Mouse (Mus musculus): Measurements from ENCODE around the gene Rnf187. TPM values are rescaled to one million over a fixed set of nuclear protein-coding genes. Genes with fewer than 3 reads are reported as not detected.

Rnf187 gene
- total RNA-seq, 2 experiments from 2014 or later: 88.8 to 90.3 TPM

- no peak for DNase-seq (ENCODE audit: low spot score)
Measured at GRCm38 (mm10) chr11:58947798-58948528, 9.2 kb upstream of the Rnf187 start.

DNA sequence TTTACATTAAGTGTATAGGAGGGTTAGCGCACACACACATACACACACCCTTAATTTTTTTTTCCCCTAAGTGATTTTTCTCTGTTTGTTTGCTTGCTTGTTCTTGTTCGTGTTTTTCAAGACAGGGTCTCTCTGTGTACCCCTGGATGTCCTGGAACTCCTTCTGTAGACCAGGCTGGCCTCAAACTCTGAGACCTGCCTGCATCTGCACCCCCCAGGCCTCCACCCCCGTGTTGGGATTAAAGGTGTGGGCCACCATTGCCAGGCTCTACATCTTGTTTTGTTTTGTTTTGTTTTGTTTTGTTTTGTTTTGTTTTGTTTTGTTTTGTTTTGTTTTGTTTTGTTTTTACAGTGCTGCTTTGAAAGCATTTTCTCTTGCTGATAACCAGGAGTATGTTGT lies 8.6 kb upstream of the Rnf187 start:
- DNase-seq (ENCODE audit: low spot score): no peak

DNA sequence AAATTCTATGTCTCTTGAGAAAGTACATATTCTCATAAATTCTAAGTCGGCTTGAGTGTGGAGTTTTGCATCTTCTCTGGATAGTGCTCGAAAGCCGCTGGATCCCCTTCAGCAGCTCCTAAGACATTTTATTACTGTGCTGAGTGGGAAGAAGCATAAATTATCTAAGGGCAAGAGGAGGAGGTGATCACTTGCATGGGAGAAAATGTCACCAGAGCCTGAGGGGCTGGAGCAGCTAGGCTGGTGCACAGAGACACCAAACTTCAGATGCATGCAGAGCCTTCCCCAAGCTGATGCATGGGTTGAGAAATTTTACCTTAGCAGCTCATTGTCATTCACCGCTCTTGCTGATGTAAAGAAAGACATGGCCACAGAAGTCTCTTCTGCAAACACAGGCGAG lies 5.4 kb upstream of the Rnf187 start:
- no peak for DNase-seq (ENCODE audit: low spot score)

DNA sequence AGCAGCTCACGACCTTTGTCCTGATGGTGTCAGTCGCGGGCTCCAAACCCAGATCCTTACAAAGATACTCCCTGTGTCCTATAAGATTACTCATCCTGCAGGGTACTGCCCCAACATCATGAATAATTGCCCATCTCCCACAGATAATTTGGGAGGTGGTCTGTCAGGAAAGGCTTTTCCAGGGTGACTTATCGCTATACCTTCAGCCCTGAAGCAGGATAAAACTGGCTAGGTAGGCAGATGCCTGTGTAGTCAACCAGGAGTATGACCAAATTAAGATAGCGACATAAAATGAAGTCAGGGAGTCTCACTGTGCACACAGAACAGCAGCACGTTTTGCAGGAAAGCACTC lies 348 bp upstream of the Rnf187 start:
- DNase-seq (ENCODE audit: low spot score): no peak

DNA sequence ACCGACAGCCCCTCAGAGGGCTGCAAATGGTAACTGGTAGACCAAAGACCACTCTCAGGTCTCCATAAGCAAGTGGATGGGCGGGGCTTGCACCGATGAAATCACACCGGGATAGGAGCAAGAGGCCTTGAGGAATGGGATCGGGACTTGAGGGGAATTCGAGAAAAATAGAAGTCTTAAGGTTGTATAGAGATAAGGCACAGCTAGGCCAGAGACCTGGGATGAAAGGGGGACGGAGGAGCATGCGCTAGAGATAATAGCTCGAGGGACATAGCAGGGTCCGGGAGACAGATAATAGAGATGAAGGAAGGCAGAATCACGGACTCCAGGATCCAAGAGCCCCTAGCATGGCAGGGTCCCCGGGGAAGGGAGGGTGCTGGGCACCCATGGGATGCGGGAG lies 807 bp downstream of the Rnf187 start:
- DNase-seq (ENCODE audit: low spot score): no peak

- DNase-seq (ENCODE audit: low spot score): no peak
Measured at GRCm38 (mm10) chr11:58931576-58931975, 7.1 kb downstream of the Rnf187 start.

DNA sequence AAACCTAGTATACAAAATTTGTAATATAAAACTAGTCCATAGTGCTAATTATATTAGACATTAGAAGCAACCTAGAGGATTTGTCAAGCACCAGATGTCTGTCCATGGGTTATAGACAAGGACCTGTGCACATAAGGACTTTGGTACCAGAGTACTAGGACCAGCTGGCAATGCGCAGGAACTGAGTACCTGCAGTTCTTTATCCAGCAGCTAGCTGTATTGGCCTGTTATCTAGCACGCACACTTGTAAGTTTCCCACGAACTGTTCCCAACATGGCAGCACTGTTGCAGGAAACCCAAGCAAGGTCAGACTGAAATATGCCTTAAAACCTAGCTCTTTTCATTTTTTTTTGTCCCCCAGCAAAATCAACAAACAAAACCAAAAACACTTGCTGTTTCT lies 8.5 kb downstream of the Rnf187 start:
- DNase-seq (ENCODE audit: low spot score): no peak

DNA sequence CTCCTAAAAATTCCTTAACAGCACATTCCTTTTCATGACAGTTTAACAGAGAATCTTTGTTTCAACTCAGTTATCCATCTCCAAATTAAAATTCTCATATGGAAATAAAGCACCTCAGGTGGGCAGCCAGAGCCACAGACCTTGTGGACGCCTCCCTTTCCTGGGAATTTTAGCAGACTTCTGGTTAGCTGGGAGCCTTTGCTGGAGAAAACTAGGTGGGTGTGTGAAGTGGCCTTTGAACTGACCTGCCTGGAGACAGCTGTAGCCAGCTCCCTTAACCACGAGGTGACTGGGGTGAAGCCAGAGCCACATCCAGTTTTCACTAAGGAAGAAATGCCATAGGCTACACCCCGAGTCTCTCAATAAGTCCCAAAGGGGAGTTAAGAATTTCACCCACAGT lies 9.1 kb downstream of the Rnf187 start:
- no peak for DNase-seq (ENCODE audit: low spot score)

- no peak for DNase-seq (ENCODE audit: low spot score)
Measured at GRCm38 (mm10) chr11:58929055-58929454, 9.7 kb downstream of the Rnf187 start.

DNA sequence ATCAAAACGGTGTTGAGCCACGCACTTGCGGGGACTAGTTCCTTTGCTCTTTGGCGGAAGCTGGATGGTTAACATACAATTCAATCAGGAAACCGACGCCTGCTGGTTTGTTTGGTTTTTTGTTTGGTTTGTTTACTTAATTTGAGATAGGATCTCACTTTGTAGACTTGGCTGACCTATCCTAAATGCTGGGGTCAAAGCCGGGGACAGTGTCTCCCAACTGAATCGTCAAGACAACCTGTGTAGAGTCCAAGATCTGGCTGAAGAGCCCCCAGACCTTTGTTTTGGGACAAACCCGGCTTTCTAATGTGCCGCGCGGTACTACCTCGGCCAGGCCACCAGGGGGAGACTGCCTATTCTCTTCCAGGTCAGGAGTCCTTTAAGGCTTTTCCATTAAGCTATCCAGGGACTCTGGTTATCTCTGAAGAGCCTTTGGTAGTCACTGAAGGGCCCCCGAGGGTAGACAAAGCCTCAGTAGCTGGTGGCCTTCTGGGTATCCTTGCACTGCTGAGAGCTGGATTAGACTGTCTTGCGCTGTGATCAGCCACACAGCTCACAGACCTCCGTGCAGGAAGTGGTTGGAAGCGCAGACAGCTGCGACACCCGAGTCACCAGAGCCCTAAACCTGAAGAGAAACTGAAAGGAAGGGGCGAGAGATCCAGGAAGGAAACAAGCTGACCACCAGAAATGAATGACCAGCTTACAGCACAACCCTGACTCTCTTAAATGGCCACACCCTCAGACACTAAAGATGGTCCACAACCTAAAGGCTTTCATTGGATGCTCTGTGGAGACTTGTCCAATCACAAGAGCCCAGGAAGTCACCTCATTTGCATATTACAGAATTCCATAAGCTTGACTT lies 10.7 kb downstream of the Rnf187 start:
- DNase-seq (ENCODE audit: low spot score): peak; percentile 51

DNA sequence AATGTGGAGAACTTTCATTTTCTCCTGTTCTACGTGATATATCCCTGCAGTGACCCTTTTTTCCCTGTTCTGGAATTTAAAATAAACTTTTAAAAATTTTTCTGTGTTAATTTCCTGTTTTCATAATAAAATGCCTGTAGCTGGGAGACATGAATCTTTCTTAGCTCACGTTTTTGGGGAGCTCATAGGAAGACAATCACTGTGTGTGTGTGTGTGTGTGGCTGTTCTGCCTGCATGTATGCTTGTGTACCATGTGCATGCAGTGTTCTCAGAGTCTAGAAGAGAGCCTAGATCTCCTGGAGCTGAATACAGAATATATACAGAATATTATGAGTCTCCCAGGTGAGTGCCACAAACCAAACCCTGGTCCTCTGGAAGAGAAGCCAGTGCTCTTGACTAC lies 11.7 kb downstream of the Rnf187 start:
- DNase-seq (ENCODE audit: low spot score): no peak

- no peak for DNase-seq (ENCODE audit: low spot score)
Measured at GRCm38 (mm10) chr11:58926651-58927050, 12.1 kb downstream of the Rnf187 start.

DNA sequence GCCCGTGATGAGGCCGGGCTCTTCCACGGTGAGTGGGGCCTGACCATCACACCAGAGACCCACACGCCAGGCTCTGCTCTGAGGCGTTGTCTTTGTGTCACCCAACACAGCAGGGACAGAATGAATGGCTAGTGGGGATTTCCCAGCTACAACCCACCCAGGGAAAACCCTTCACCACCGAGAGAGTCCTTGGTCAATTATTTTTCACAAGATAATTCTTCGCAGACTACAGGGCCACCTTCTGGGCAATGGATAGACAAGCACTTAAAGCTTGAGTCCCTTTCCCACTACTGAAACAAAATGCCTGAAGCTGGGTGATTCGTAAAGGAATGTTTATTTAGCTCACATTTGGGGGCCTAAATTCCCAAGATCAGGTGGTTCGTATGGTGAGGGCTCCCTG lies 16.3 kb downstream of the Rnf187 start:
- no peak for DNase-seq (ENCODE audit: low spot score)

GRCm38 (mm10) chr11:58918759-58919158 lies 20.0 kb downstream of the Rnf187 start:
- no peak for DNase-seq (ENCODE audit: low spot score)

DNA sequence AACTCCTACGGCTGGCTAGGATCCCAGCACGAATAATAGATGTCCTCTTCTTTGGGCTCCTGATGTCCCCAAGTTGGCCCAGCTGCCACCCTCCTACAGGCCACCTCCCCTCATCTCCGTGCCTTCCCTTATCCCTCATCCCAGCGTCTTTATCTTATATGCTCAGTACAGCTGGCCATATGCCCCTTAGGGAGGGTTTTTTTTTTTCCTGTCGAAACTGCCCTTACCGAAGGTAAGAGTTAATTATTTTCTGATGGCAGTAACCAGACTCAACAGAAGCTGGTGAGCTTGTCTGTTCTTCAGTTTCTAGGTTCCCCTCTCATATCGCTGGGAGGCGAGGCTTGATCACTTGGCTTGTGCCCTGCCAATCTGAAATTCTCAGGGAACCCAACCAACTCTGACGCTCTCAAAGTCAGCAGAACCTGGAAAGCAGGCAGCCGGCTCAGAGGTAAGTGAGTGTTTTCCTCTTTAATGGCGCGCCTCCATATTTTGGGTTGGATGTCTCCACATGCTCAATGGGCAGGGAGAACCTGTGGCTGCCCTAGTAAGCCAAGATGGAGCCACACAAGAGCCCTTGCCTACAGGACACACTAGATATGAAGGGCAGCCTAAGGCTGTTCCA lies 20.9 kb downstream of the Rnf187 start, which contains the start of gene Btnl10:
Gene Btnl10 (plus strand): TSS at position 164 of the 622 bp plus-strand sequence.
- no peak for DNase-seq (ENCODE audit: low spot score)

GRCm38 (mm10) chr11:58916879-58917744 lies 21.6 kb downstream of the Rnf187 start:
- no peak for DNase-seq (ENCODE audit: low spot score)

- DNase-seq (ENCODE audit: low spot score): no peak
Measured at GRCm38 (mm10) chr11:58914461-58915028, 24.2 kb downstream of the Rnf187 start.

- no peak for DNase-seq (ENCODE audit: low spot score)
Measured at GRCm38 (mm10) chr11:58913776-58914175, 24.9 kb downstream of the Rnf187 start.

- peak; percentile 12 for DNase-seq (ENCODE audit: low spot score)
Measured at GRCm38 (mm10) chr11:58904838-58905237, 33.9 kb downstream of the Rnf187 start.

- DNase-seq (ENCODE audit: low spot score): no peak
Measured at GRCm38 (mm10) chr11:58904410-58904718, 34.4 kb downstream of the Rnf187 start.
